Mouse (Mus musculus): ENCODE data around the gene Fam83f.

Gene Fam83f

GRCm38 (mm10) chr15:80672810-80673209, 1.2 kb downstream of the Fam83f start:
- DNase-seq, result no peak

GRCm38 (mm10) chr15:80673337-80674095, 1.9 kb downstream of the Fam83f start:
- DNase-seq, result peak in 1 of 2 experiments; percentile 28

GRCm38 (mm10) chr15:80674700-80675099, 3.1 kb downstream of the Fam83f start:
- no peak for DNase-seq

- DNase-seq, result peak in 1 of 2 experiments; percentile 22
Measured at GRCm38 (mm10) chr15:80679515-80680215, 8.0 kb downstream of the Fam83f start.

GRCm38 (mm10) chr15:80680347-80681030, 8.8 kb downstream of the Fam83f start:
- peak; percentile 46 to 67 for DNase-seq

- no peak for DNase-seq
Measured at GRCm38 (mm10) chr15:80681466-80681881, 9.8 kb downstream of the Fam83f start.

GRCm38 (mm10) chr15:80682343-80682742, 10.7 kb downstream of the Fam83f start:
- no peak for DNase-seq

- DNase-seq, result peak in 1 of 2 experiments; percentile 33
Measured at GRCm38 (mm10) chr15:80683151-80683550, 11.5 kb downstream of the Fam83f start.

- DNase-seq, result no peak
Measured at GRCm38 (mm10) chr15:80683990-80684389, 12.3 kb downstream of the Fam83f start.

GRCm38 (mm10) chr15:80684786-80685602, 13.3 kb downstream of the Fam83f start:
- no peak for DNase-seq

- DNase-seq, result no peak
Measured at GRCm38 (mm10) chr15:80685603-80685895, 13.9 kb downstream of the Fam83f start.

GRCm38 (mm10) chr15:80688536-80688935, 16.9 kb downstream of the Fam83f start:
- no peak for DNase-seq

GRCm38 (mm10) chr15:80693492-80693891, 21.8 kb downstream of the Fam83f start:
- no peak for DNase-seq

- peak in 1 of 2 experiments; percentile 43 for DNase-seq
Measured at GRCm38 (mm10) chr15:80694125-80694910, 22.7 kb downstream of the Fam83f start.

- no peak for DNase-seq
Measured at GRCm38 (mm10) chr15:80697564-80697963, 25.9 kb downstream of the Fam83f start.

GRCm38 (mm10) chr15:80701481-80702257, 30.0 kb downstream of the Fam83f start:
- DNase-seq, result peak; percentile 71 to 82

GRCm38 (mm10) chr15:80702910-80703309, 31.3 kb downstream of the Fam83f start:
- DNase-seq, result no peak

GRCm38 (mm10) chr15:80703495-80703894, 31.8 kb downstream of the Fam83f start:
- DNase-seq, result no peak

GRCm38 (mm10) chr15:80704267-80704666, 32.6 kb downstream of the Fam83f start:
- DNase-seq, result peak; percentile 82 to 88

- peak; percentile 74 to 81 for DNase-seq
Measured at GRCm38 (mm10) chr15:80705828-80706549, 34.3 kb downstream of the Fam83f start.
